In genomic region chr6:86493469-86494263, GRCm38 (mm10) we compare ENCODE assay signal across 13 mouse cellular contexts. TPM values are rescaled to one million over a fixed set of nuclear protein-coding genes. Genes with fewer than 3 reads are reported as not detected.
A peak's percentile ranks its signal among the peaks of the same experiment; 100 is the strongest.
DNase-seq lines count a peak whose midpoint lies in the region; ATAC-seq and TF ChIP-seq lines count a peak whose summit lies in the region.
"Had no signal": no experiment of that assay in that cellular context is flagged by ENCODE, and none has a peak within 500 bp of the region (broad histone marks: within the 10 kb centered on the region; RNA-seq: fewer than 3 reads in every experiment).

No protein-coding gene starts in this region.

- TF ChIP-seq POLR2A in liver, adult 2 months (IDR thresholded peaks at IDR 0.05; ENCODE audit: extremely low read depth, insufficient read depth, low read length): no peak
- TF ChIP-seq POLR2A in bone marrow macrophage, adult 2 months (IDR thresholded peaks at IDR 0.05; ENCODE audit: borderline replicate concordance, low read depth, low read length): no peak

- H3K9me3 ChIP-seq in liver, embryonic 11.5 days (ENCODE audit: control insufficient read depth, low read length): no peaks in the 10 kb centered on the region
- H3K9me3 ChIP-seq: neural tube, embryonic 15.5 days had no signal

- intact Hi-C loops in left cerebral cortex, postnatal 36 days (cut with DNase I): no loop called here

- WGBS in liver, adult 2 months: 70% methylated on average over 13 of the region's 13 CpGs
- 50% methylated on average over 13 of the region's 13 CpGs for WGBS in liver, embryonic 11.5 days

- TF ChIP-seq CTCF in liver, adult 2 months (IDR thresholded peaks at IDR 0.05; ENCODE audit: low read depth, low read length): no peak
- no peak for TF ChIP-seq CTCF in bone marrow macrophage, adult 2 months (IDR thresholded peaks at IDR 0.05; ENCODE audit: low read depth, low read length)

- H3K9ac ChIP-seq in liver, adult 2 months (ENCODE audit: low read depth, low read length): no peak overlapping the region
- no peak overlapping the region for H3K9ac ChIP-seq in liver, embryonic 11.5 days (ENCODE audit: low read depth, low read length)
- H3K9ac ChIP-seq: neural tube, embryonic 15.5 days had no signal

- DNase-seq in liver, adult 2 months (ENCODE audit: extremely low read depth, low read depth, low spot score): no peak
- no peak for DNase-seq in liver, embryonic 11.5 days (ENCODE audit: low spot score)
- DNase-seq in monocyte, adult 2 months (ENCODE audit: low read depth in 1 of 2, low spot score in 2 of 2): peak; percentile 21 to 36
- DNase-seq in gastrocnemius, postnatal 4 days (ENCODE audit: low spot score in 2 of 2): no peak
- no peak for DNase-seq in left cerebral cortex, postnatal 36 days (ENCODE audit: low spot score in 2 of 2)
- DNase-seq: adrenal gland, postnatal 10 days; cerebellum, adult 8-10 months; thymus, postnatal 14 days had no signal

- no peak for ATAC-seq in liver, embryonic 11.5 days (replicated peaks; ENCODE audit: low FRiP score)
- ATAC-seq in granulocyte monocyte progenitor cell, adult 5-6 weeks (replicated peaks; ENCODE audit: poor library complexity, severe bottlenecking): peak; percentile 75
- ATAC-seq: hindbrain, embryonic 16.5 days; Patski had no signal

- peaks cover 16% of the 10 kb centered on the region; the same call in 1 of the 2 replicates for H3K4me1 ChIP-seq in liver, adult 2 months (ENCODE audit: control insufficient read depth, insufficient read depth, low read length)
- peaks cover 9% of the 10 kb centered on the region for H3K4me1 ChIP-seq in liver, embryonic 11.5 days (replicated peaks; ENCODE audit: control insufficient read depth, insufficient read depth, low read length)
- peaks cover 30% of the 10 kb centered on the region for H3K4me1 ChIP-seq in bone marrow macrophage, adult 2 months (ENCODE audit: control insufficient read depth, insufficient read depth, low read length)
- H3K4me1 ChIP-seq: neural tube, embryonic 15.5 days had no signal

- peak overlapping the region; percentile 25 for H3K27ac ChIP-seq in liver, adult 2 months (replicated peaks; ENCODE audit: insufficient read depth, low read depth, low read length)
- H3K27ac ChIP-seq in liver, embryonic 11.5 days (ENCODE audit: low read depth, low read length): no peak overlapping the region
- peak overlapping the region; percentile 91 for H3K27ac ChIP-seq in bone marrow macrophage, adult 2 months (ENCODE audit: insufficient read depth, low read depth, low read length)
- H3K27ac ChIP-seq: neural tube, embryonic 15.5 days had no signal

- peaks cover 2% of the 10 kb centered on the region; the same call in 1 of the 2 replicates for H3K79me2 ChIP-seq in liver, adult 2 months (ENCODE audit: control insufficient read depth, insufficient read depth, low read length)

- H3K27me3 ChIP-seq in liver, adult 2 months (ENCODE audit: control insufficient read depth, insufficient read depth, low read length): no peaks in the 10 kb centered on the region
- H3K27me3 ChIP-seq in liver, embryonic 11.5 days (replicated peaks; ENCODE audit: control insufficient read depth, insufficient read depth, low read length): no peaks in the 10 kb centered on the region
- H3K27me3 ChIP-seq: neural tube, embryonic 15.5 days; Patski had no signal

- H3K4me3 ChIP-seq in liver, adult 2 months (ENCODE audit: insufficient read depth, low read depth, low read length): no peak overlapping the region
- H3K4me3 ChIP-seq in liver, embryonic 11.5 days (ENCODE audit: low read depth, low read length): no peak overlapping the region
- H3K4me3 ChIP-seq in bone marrow macrophage, adult 2 months (ENCODE audit: insufficient read depth, low read length): peak overlapping the region; percentile 30
- H3K4me3 ChIP-seq: neural tube, embryonic 15.5 days had no signal

- H3K4me2 ChIP-seq in liver, embryonic 11.5 days: no peak overlapping the region
- H3K4me2 ChIP-seq: neural tube, embryonic 15.5 days had no signal

- no peaks in the 10 kb centered on the region for H3K36me3 ChIP-seq in liver, adult 2 months (ENCODE audit: control insufficient read depth, insufficient read depth, low read length)
- H3K36me3 ChIP-seq in liver, embryonic 11.5 days (ENCODE audit: control insufficient read depth, insufficient read depth, low read length): no peaks in the 10 kb centered on the region
- H3K36me3 ChIP-seq: neural tube, embryonic 15.5 days had no signal

RNA-seq across cellular contexts. Expression of gene Pcbp1, which starts 32.5 kb away (rescaled TPM):
- 38.2 and 59.7 TPM in 2 replicates for total RNA-seq in liver, adult 2 months (2014; rRNA removed)
- polyA plus RNA-seq in liver, adult 2 months (2012; rRNA removed): 119 and 138 TPM in 2 replicates
- 543 and 554 TPM in 2 replicates for polyA plus RNA-seq in liver, embryonic 11.5 days (2014; fragmentation: Nextera tagmentation; extraction: Ambion mirVana)
- polyA plus RNA-seq in bone marrow macrophage, adult 2 months (2012; ENCODE audit: insufficient read depth, insufficient read length, missing spikeins): 177 and 185 TPM in 2 replicates
- 258 and 285 TPM in 2 replicates for total RNA-seq in granulocyte monocyte progenitor cell, adult 5-6 weeks (2014; fragmentation: Nextera tagmentation)
- total RNA-seq in granulocyte monocyte progenitor cell, adult 5-6 weeks (2017): 130 and 152 TPM in 2 replicates
- total RNA-seq in gastrocnemius, postnatal 4 days (2021): 100 to 1,000 TPM; 235 to 247 TPM
- total RNA-seq in left cerebral cortex, postnatal 36 days (2021): 100 to 1,000 TPM; 179 to 192 TPM

RNA-seq across cellular contexts. Expression of gene C87436, which starts 55.5 kb away (rescaled TPM):
- 10.1 and 10.2 TPM in 2 replicates for total RNA-seq in liver, adult 2 months (2014; rRNA removed)
- polyA plus RNA-seq in liver, adult 2 months (2012; rRNA removed): 7.6 and 7.8 TPM in 2 replicates
- 24.8 and 25.9 TPM in 2 replicates for polyA plus RNA-seq in liver, embryonic 11.5 days (2014; fragmentation: Nextera tagmentation; extraction: Ambion mirVana)
- polyA plus RNA-seq in bone marrow macrophage, adult 2 months (2012; ENCODE audit: insufficient read depth, insufficient read length, missing spikeins): 16.6 and 20.3 TPM in 2 replicates
- 20.8 and 33.5 TPM in 2 replicates for total RNA-seq in granulocyte monocyte progenitor cell, adult 5-6 weeks (2014; fragmentation: Nextera tagmentation)
- total RNA-seq in granulocyte monocyte progenitor cell, adult 5-6 weeks (2017): 20.3 and 26.7 TPM in 2 replicates
- 10 to 100 TPM; 11.3 to 12.4 TPM for total RNA-seq in gastrocnemius, postnatal 4 days (2021)
- total RNA-seq in left cerebral cortex, postnatal 36 days (2021): 10 to 100 TPM; 21.5 to 22.0 TPM

Comparison
In these comparisons a context has a peak if more than half of its experiments do, and no peak if none do; other contexts are left out.
1. DNase-seq: peak in monocyte, adult 2 months (2 of 2); none in liver, adult 2 months (single experiment), liver, embryonic 11.5 days (single experiment), gastrocnemius, postnatal 4 days (0 of 2) and left cerebral cortex, postnatal 36 days (0 of 2).